Mouse (Mus musculus) cerebellum, postnatal 4 days (tissue): ENCODE data around the gene Rab1a.

ENCODE experiments used
- DNase-seq, 2 experiments: peaks; one replicate each; pipeline ENCODE4 v3.0.0; 2022; ENCODE audit warnings: low spot score in 2 of 2, mixed read lengths in 1 of 2

The Rab1a gene

GRCm38 (mm10) chr11:20247146-20247855, 46.1 kb downstream of the Rab1a start:
- DNase-seq: no peak

- no peak for DNase-seq
These were observed 47.0 kb downstream of the Rab1a start for GRCm38 (mm10) chr11:20248277-20248676.

- DNase-seq: no peak
These were observed 47.6 kb downstream of the Rab1a start for GRCm38 (mm10) chr11:20248840-20249239.

GRCm38 (mm10) chr11:20249296-20250110, 48.3 kb downstream of the Rab1a start, which contains the start of gene Cep68:
Cep68 (minus strand) TSS chr11:20249429.
- DNase-seq: peak; percentile 87 to 95

- no peak for DNase-seq
These were observed 49.4 kb downstream of the Rab1a start for GRCm38 (mm10) chr11:20250476-20251178.

- DNase-seq: no peak
These were observed 51.9 kb downstream of the Rab1a start for GRCm38 (mm10) chr11:20253088-20253487.

GRCm38 (mm10) chr11:20254791-20255190, 53.6 kb downstream of the Rab1a start:
- no peak for DNase-seq

- no peak for DNase-seq
These were observed 61.6 kb downstream of the Rab1a start for GRCm38 (mm10) chr11:20262628-20263380.

- no peak for DNase-seq
These were observed 68.7 kb downstream of the Rab1a start for GRCm38 (mm10) chr11:20269885-20270284.

- no peak for DNase-seq
These were observed 74.7 kb downstream of the Rab1a start for GRCm38 (mm10) chr11:20275974-20276373.
